Mouse (Mus musculus) myocyte (in vitro differentiated cells): ENCODE results near the gene Kazald1.

ENCODE experiments used
- CEBPB ChIP-seq: IDR thresholded peaks from 2 replicates; pipeline ENCODE4 v1.6.1; 2011; ENCODE audit warnings: mild to moderate bottlenecking, moderate library complexity; ENCODE audit not compliant: poor library complexity, insufficient read depth, severe bottlenecking
- MAX ChIP-seq: IDR thresholded peaks from one replicate; pipeline ENCODE4 v1.6.1; 2011; ENCODE audit warnings: low read depth, mild to moderate bottlenecking, control low read depth
- POLR2A ChIP-seq: IDR thresholded peaks from one replicate; pipeline ENCODE4 v1.6.1; 2011; ENCODE audit warnings: low read depth, mild to moderate bottlenecking, control low read depth, moderate library complexity; ENCODE audit not compliant: insufficient read length
- REST ChIP-seq: IDR thresholded peaks from one replicate; pipeline ENCODE4 v1.6.1; 2011; ENCODE audit warnings: mild to moderate bottlenecking, control low read depth, moderate library complexity; ENCODE audit not compliant: insufficient read depth, insufficient read length
- TCF12 ChIP-seq: IDR thresholded peaks from one replicate; pipeline ENCODE4 v1.6.1; 2011; ENCODE audit warnings: mild to moderate bottlenecking, control low read depth; ENCODE audit not compliant: poor library complexity, insufficient read depth, severe bottlenecking

GRCm38 (mm10) chr19:45028746-45029145 is 46.3 kb upstream of the Kazald1 start:
- TF ChIP-seq REST (no peak), TCF12 (no peak), POLR2A (peak; percentile 43), MAX (no peak), CEBPB (no peak)
